Mouse (Mus musculus): Measurements from ENCODE around the gene Iqcd.

DNA sequence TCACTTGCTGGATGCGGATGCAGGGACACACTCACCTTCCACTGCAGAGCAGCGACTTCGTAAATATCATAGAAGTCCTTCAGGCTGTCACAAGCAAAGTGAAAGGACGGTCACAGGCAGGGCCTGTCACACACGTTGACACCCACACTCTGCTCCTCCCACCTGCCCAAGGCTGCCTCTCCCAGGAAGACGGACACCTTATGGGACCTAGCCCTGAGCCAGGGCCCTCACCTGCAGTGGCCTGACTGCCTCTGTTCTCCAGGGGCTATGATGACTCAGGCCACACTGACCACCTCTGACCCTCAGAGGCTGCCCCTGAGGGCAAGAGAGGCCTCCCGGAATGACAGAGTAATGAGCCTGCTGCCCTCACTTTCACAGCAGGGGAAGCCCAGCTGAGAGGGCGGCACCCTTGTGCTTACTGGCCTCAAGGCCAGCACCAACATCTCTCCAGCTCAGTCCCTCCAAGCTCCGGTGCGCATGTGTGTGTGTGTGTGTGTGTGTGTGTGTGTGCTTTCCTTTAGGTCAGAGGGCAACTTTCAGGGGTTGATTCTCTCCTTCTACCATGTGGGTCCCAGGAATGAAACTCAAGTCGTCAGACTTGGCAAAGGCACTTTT lies 40.5 kb upstream of the Iqcd start:
- TF ChIP-seq POLR2A (IDR thresholded peaks at IDR 0.05; ENCODE audit: borderline replicate concordance, low read depth, low read length): no peak
- no peak for TF ChIP-seq CTCF (IDR thresholded peaks at IDR 0.05; ENCODE audit: low read depth, low read length)
